Mouse (Mus musculus) liver, adult 2 months (tissue): ENCODE measurements around the gene Btg3. TPM values are rescaled to one million over a fixed set of nuclear protein-coding genes. Genes with fewer than 3 reads are reported as not detected.
A peak's percentile ranks its signal among the peaks of the same experiment; 100 is the strongest.

Experiments
- DNase-seq: peaks from one replicate; pipeline ENCODE4 v3.0.0-alpha.2; 2011; ENCODE audit warnings: low read depth, low spot score; ENCODE audit errors: extremely low read depth
- H3K27ac ChIP-seq: fragments of 200-500 bp; replicated peaks from 2 replicates; pipeline ENCODE4 v1.5.1; 2012; ENCODE audit warnings: low read depth, mild to moderate bottlenecking, control low read depth, inconsistent platforms, low read length; ENCODE audit not compliant: insufficient read depth
- H3K27me3 ChIP-seq: fragments of 200-500 bp; 2 replicates; pipeline ENCODE4 v1.6.1; 2012; ENCODE audit warnings: mild to moderate bottlenecking, moderate library complexity, low read length, inconsistent platforms; ENCODE audit not compliant: control insufficient read depth, insufficient read depth
- H3K36me3 ChIP-seq: fragments of 200-500 bp; 2 replicates; pipeline ENCODE4 v1.6.1; 2012; ENCODE audit warnings: low read length, inconsistent platforms; ENCODE audit not compliant: control insufficient read depth, insufficient read depth
- H3K4me1 ChIP-seq: fragments of 200-500 bp; 2 replicates; pipeline ENCODE4 v1.6.1; 2011; ENCODE audit warnings: low read length; ENCODE audit not compliant: control insufficient read depth, insufficient read depth
- H3K4me3 ChIP-seq: fragments of 200-500 bp; 2 replicates; pipeline ENCODE4 v1.5.1; 2011; ENCODE audit warnings: low read depth, mild to moderate bottlenecking, control low read depth, low read length, moderate library complexity; ENCODE audit not compliant: insufficient read depth
- H3K79me2 ChIP-seq: fragments of 200-500 bp; 2 replicates; pipeline ENCODE4 v1.6.1; 2012; ENCODE audit warnings: inconsistent platforms, mild to moderate bottlenecking, low read length, moderate library complexity; ENCODE audit not compliant: control insufficient read depth, insufficient read depth
- H3K9ac ChIP-seq: fragments of 200-500 bp; 2 replicates; pipeline ENCODE4 v1.6.1; 2012; ENCODE audit warnings: low read depth, mild to moderate bottlenecking, control low read depth, inconsistent platforms, low read length
- CTCF ChIP-seq: fragments of 200-500 bp; IDR thresholded peaks from 2 replicates; pipeline ENCODE4 v1.5.1; 2011; ENCODE audit warnings: low read depth, low read length, control low read depth
- POLR2A ChIP-seq: fragments of 200-500 bp; IDR thresholded peaks from 2 replicates; pipeline ENCODE4 v1.6.1; 2011; ENCODE audit warnings: low read length, control low read depth; ENCODE audit not compliant: insufficient read depth; ENCODE audit errors: extremely low read depth
- WGBS: fragments of 180-500 bp; shearing (Covaris S2); methylation state at CpG from one replicate; pipeline ENCODE4 v1.1.7; 2018; 5-methylcytosine and 5-hydroxymethylcytosine counted together
- polyA plus RNA-seq: library from polyadenylated mRNA; depleted of rRNA; stranded (reverse); fragments of >200 nt; gene quantifications from 2 replicates; pipeline ENCODE4 v1.2.3, GENCODE M21; 2012
- total RNA-seq: library from RNA; depleted of rRNA; stranded (reverse); fragments of >200 nt; gene quantifications from 2 replicates; pipeline ENCODE4 v1.2.3, GENCODE M21; 2014

Gene Btg3
- total and polyA plus RNA-seq, 2 experiments = 0.73 to 1.5 TPM

GRCm38 (mm10) chr16:78322140-78322539 lies 54.9 kb downstream of the Btg3 start:
- TF ChIP-seq CTCF (no peak), POLR2A (no peak)
- Histone ChIP-seq H3K9ac (no peak overlapping the region), H3K4me1 (peaks cover 19% of the 10 kb centered on the region), H3K27ac (no peak overlapping the region), H3K36me3 (peaks cover 7% of the 10 kb centered on the region), H3K27me3 (no peaks in the 10 kb centered on the region), H3K79me2 (peaks cover 35% of the 10 kb centered on the region; the same call in 1 of the 2 replicates), H3K4me3 (no peak overlapping the region)
- 68% methylated on average over 7 of the region's 7 CpGs for WGBS
- DNase-seq = no peak

GRCm38 (mm10) chr16:78321559-78321958 lies 55.4 kb downstream of the Btg3 start:
- Histone ChIP-seq H3K79me2 (peaks cover 33% of the 10 kb centered on the region; the same call in 1 of the 2 replicates), H3K4me3 (no peak overlapping the region), H3K36me3 (0 out of 2 replicates have a peak, but pooled peaks cover 3% of the 10 kb centered on the region), H3K9ac (no peak overlapping the region), H3K27me3 (no peaks in the 10 kb centered on the region), H3K4me1 (peaks cover 21% of the 10 kb centered on the region), H3K27ac (no peak overlapping the region)
- 25% methylated on average over 7 of the region's 7 CpGs for WGBS
- peak; percentile 67 for DNase-seq
- TF ChIP-seq CTCF (no peak), POLR2A (no peak)

- H3K4me1 ChIP-seq = peaks cover 25% of the 10 kb centered on the region
- no peak for DNase-seq
- no peak for TF ChIP-seq CTCF
- TF ChIP-seq POLR2A = no peak
- no peak overlapping the region for H3K9ac ChIP-seq
- H3K36me3 ChIP-seq = no peaks in the 10 kb centered on the region
- no peak overlapping the region for H3K4me3 ChIP-seq
- H3K79me2 ChIP-seq = peaks cover 34% of the 10 kb centered on the region; the same call in 1 of the 2 replicates
- 71% methylated on average over 7 of the region's 7 CpGs for WGBS
- H3K27ac ChIP-seq = no peak overlapping the region
- H3K27me3 ChIP-seq = no peaks in the 10 kb centered on the region
Observed at GRCm38 (mm10) chr16:78319711-78320110, 57.3 kb downstream of the Btg3 start.

- Histone ChIP-seq H3K4me1 (peaks cover 36% of the 10 kb centered on the region), H3K9ac (peak overlapping the region; percentile 17), H3K36me3 (no peaks in the 10 kb centered on the region), H3K4me3 (no peak overlapping the region), H3K27me3 (no peaks in the 10 kb centered on the region), H3K79me2 (peaks cover 28% of the 10 kb centered on the region; the same call in 1 of the 2 replicates), H3K27ac (peak overlapping the region; percentile 30)
- no peak for TF ChIP-seq CTCF
- no peak for TF ChIP-seq POLR2A
- peak; percentile 97 for DNase-seq
- WGBS = 7% methylated on average over 7 of the region's 7 CpGs
Observed at GRCm38 (mm10) chr16:78317960-78318359, 59.0 kb downstream of the Btg3 start.

- no peaks in the 10 kb centered on the region for H3K36me3 ChIP-seq
- DNase-seq = peak; percentile 78
- H3K4me1 ChIP-seq = peaks cover 33% of the 10 kb centered on the region
- TF ChIP-seq POLR2A = no peak
- peak; percentile 87 for TF ChIP-seq CTCF
- WGBS = 52% methylated on average over 9 of the region's 9 CpGs
- H3K27me3 ChIP-seq = no peaks in the 10 kb centered on the region
- H3K9ac ChIP-seq = no peak overlapping the region
- H3K27ac ChIP-seq = peak overlapping the region; percentile 28; the same call in 1 of the 2 replicates
- H3K4me3 ChIP-seq = no peak overlapping the region
- H3K79me2 ChIP-seq = peaks cover 26% of the 10 kb centered on the region; the same call in 1 of the 2 replicates
Observed at GRCm38 (mm10) chr16:78316849-78317248, 60.1 kb downstream of the Btg3 start.

- 81% methylated on average over 6 of the region's 6 CpGs for WGBS
- H3K9ac ChIP-seq = no peak overlapping the region
Observed at GRCm38 (mm10) chr16:78314026-78314425, 63.0 kb downstream of the Btg3 start.

More at GRCm38 (mm10) chr16:78314026-78314425, 63.0 kb downstream of the Btg3 start:
- DNase-seq = no peak
- Histone ChIP-seq H3K27ac (no peak overlapping the region), H3K4me1 (peaks cover 37% of the 10 kb centered on the region), H3K4me3 (no peak overlapping the region), H3K36me3 (no peaks in the 10 kb centered on the region), H3K27me3 (no peaks in the 10 kb centered on the region), H3K79me2 (peaks cover 35% of the 10 kb centered on the region; the same call in 1 of the 2 replicates)
- TF ChIP-seq CTCF (no peak), POLR2A (no peak)
